Mouse (Mus musculus): ENCODE data around the gene Qser1. TPM values are rescaled to one million over a fixed set of nuclear protein-coding genes. Genes with fewer than 3 reads are reported as not detected.

Qser1 gene
- polyA plus RNA-seq, 2 experiments: 2.4 to 2.7 TPM

DNA sequence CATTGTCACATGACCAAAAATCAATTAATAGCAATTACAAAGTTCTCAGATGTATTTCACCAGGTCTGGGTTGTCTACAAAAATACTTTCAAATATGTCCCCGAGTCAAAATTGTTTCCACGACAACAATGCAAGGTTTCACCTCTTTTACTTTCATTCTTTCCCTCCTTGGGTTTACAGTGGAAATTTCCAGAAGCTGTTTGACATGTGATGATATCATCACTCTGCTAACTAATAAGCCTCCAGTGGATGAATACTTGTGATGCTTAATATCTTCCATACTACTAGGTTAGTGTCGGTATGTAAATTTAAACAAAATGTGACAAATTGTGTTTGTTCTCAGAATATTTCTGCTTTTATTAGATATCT lies 33.4 kb upstream of the Qser1 start:
- DNase-seq (ENCODE audit: low read depth in 3 of 3, low spot score in 3 of 3): no peak
- H3K27me3 ChIP-seq (ENCODE audit: control insufficient read depth, insufficient read depth, low read length): peaks cover 9% of the 10 kb centered on the region
- H3K4me3 ChIP-seq (ENCODE audit: insufficient read depth in 1 of 2, low read depth in 2 of 2, low read length in 2 of 2): peak overlapping the region in 1 of 2 experiments; percentile 58; a peak in 3 of 4 replicates
- no peak overlapping the region for H3K9ac ChIP-seq (replicated peaks)
- ATAC-seq (ENCODE audit: insufficient read depth): no peak
- H3K9me3 ChIP-seq (ENCODE audit: control insufficient read depth, low read length): no peaks in the 10 kb centered on the region
- H3K27ac ChIP-seq: no peak overlapping the region
- 52% methylated on average over 3 of the region's 3 CpGs for WGBS (ENCODE audit: insufficient replicate concordance)
- TF ChIP-seq CTCF (IDR thresholded peaks at IDR 0.05; ENCODE audit: low read depth) (no peak), EP300 (IDR thresholded peaks at IDR 0.05; ENCODE audit: low read depth) (no peak)
- peaks cover 0 to 5% of the 10 kb centered on the region in 2 experiments; a peak in 2 of 4 replicates for H3K4me1 ChIP-seq (replicated peaks; ENCODE audit: control insufficient read depth in 2 of 2, insufficient read depth in 2 of 2, low read length in 1 of 2)
- H3K36me3 ChIP-seq (replicated peaks; ENCODE audit: control insufficient read depth, insufficient read depth, low read depth): no peaks in the 10 kb centered on the region
- peak overlapping the region; percentile 68 for H3K4me2 ChIP-seq (ENCODE audit: low read depth)

DNA sequence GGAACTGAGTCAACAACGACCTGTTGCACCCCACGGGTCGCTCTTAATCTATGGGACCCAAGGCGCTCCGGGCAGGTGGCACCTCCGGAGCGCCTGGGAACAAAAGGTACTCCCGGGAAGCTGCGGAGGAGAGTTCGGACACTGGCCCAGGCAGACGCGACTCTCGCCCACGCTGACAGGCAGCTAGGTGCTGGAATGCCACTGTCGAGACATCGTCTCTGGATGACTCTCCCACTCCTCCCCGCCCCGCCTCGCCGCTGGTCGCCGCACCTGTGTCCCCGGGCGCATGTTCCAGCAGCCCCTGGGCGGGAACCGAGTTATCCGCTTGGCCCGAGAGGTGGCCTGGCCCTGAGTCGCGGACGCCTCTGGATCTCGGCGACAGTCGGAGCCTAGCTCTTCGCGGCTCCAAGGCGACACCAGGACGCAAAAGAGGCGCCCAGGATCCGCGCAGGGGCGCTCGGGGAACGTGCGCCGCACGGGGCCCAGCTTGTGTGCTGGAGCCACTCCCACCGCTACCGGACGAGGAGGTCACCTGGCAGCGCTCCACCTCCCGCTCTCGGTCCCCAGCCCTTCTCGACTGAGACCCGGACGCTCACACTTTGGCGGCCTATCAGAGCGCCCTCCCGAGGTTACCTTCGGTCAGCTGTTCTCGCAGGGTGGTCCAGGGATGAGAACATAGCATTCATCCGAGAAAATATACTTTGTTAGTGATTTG lies 32.9 kb upstream of the Qser1 start, which contains the start of gene Prrg4:
Prrg4 (minus strand) TSS at position 601 of the 715 bp plus-strand sequence.
- Histone ChIP-seq H3K4me2 (ENCODE audit: low read depth) (peak within 1 kb of the TSS; percentile 68), H3K4me1 (replicated peaks; ENCODE audit: control insufficient read depth in 2 of 2, insufficient read depth in 2 of 2, low read length in 1 of 2) (peaks cover 0 to 5% of the 10 kb centered on the region in 2 experiments; a peak in 2 of 4 replicates), H3K27ac (no peak within 1 kb of the TSS), H3K4me3 (ENCODE audit: insufficient read depth in 1 of 2, low read depth in 2 of 2, low read length in 2 of 2) (peak within 1 kb of the TSS; percentile 49 to 58), H3K36me3 (replicated peaks; ENCODE audit: control insufficient read depth, insufficient read depth, low read depth) (no peaks in the 10 kb centered on the region), H3K27me3 (ENCODE audit: control insufficient read depth, insufficient read depth, low read length) (peaks cover 9% of the 10 kb centered on the region), H3K9me3 (ENCODE audit: control insufficient read depth, low read length) (no peaks in the 10 kb centered on the region), H3K9ac (replicated peaks) (no peak within 1 kb of the TSS)
- DNase-seq (ENCODE audit: low read depth in 3 of 3, low spot score in 3 of 3) (peak in 1 of 3 experiments; percentile 4), ATAC-seq (ENCODE audit: insufficient read depth) (peak; percentile 45)
- TF ChIP-seq EP300 (IDR thresholded peaks at IDR 0.05; ENCODE audit: low read depth) (no peak), CTCF (IDR thresholded peaks at IDR 0.05; ENCODE audit: low read depth) (0 out of 2 replicates have a peak, but pooled peaks have one; percentile 21)
- WGBS (ENCODE audit: insufficient replicate concordance): under 1% methylated on average over 62 of the region's 62 CpGs

DNA sequence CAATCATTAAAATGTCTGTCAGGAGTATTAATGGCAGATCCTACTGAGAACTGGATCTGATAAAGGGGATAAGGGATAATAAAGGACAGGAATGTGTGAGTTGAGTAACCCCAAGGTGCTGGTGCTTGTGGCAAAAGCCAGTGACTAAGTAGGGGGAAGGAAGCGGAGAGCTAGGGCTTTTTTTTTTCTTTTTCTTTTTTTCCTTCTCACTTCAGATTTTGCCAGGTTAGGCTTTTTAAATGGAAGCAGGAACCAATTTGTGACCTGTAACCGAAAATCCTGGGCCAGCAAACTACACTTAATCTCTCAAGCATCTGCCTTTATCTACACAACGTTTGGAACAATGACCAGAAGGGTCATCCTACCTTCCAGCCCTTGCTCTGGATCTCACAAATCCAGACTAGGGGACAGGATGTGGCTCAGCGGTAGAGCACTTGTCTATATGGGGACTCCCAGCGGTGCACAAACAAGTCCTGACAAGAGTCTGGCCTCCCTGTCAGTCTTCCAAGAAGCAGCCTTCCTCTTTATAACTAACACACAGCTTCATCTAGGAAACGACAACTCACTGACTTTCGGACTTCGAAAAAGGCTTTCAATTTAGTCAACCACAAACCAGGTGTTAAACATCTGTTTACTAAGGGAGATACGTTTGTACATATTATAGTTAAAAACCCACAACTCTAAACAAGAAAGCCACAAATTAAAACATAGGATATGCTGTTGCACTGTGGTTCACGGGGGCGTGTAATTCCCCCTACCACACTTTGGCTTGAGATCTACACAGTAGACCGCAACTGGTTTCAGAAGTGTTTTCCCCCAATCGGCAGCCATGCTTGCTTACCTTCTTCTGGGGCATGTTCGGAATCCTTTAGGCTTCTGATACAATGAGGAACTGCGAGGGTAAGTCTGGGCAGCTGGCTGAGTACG lies 31.9 kb upstream of the Qser1 start:
- WGBS (ENCODE audit: insufficient replicate concordance): 11% methylated on average over 16 of the region's 16 CpGs
- peaks cover 9% of the 10 kb centered on the region for H3K27me3 ChIP-seq (ENCODE audit: control insufficient read depth, insufficient read depth, low read length)
- H3K4me2 ChIP-seq (ENCODE audit: low read depth): peak overlapping the region; percentile 68
- no peak for TF ChIP-seq EP300 (IDR thresholded peaks at IDR 0.05; ENCODE audit: low read depth)
- no peak for TF ChIP-seq CTCF (IDR thresholded peaks at IDR 0.05; ENCODE audit: low read depth)
- ATAC-seq (ENCODE audit: insufficient read depth): no peak
- DNase-seq (ENCODE audit: low read depth in 3 of 3, low spot score in 3 of 3): no peak
- H3K4me3 ChIP-seq (ENCODE audit: insufficient read depth in 1 of 2, low read depth in 2 of 2, low read length in 2 of 2): peak overlapping the region; percentile 4 to 49; a peak in 1 of 4 replicates
- no peak overlapping the region for H3K9ac ChIP-seq (replicated peaks)
- peaks cover 0 to 5% of the 10 kb centered on the region in 2 experiments; a peak in 2 of 4 replicates for H3K4me1 ChIP-seq (replicated peaks; ENCODE audit: control insufficient read depth in 2 of 2, insufficient read depth in 2 of 2, low read length in 1 of 2)
- no peaks in the 10 kb centered on the region for H3K9me3 ChIP-seq (ENCODE audit: control insufficient read depth, low read length)
- no peak overlapping the region for H3K27ac ChIP-seq
- no peaks in the 10 kb centered on the region for H3K36me3 ChIP-seq (replicated peaks; ENCODE audit: control insufficient read depth, insufficient read depth, low read depth)

DNA sequence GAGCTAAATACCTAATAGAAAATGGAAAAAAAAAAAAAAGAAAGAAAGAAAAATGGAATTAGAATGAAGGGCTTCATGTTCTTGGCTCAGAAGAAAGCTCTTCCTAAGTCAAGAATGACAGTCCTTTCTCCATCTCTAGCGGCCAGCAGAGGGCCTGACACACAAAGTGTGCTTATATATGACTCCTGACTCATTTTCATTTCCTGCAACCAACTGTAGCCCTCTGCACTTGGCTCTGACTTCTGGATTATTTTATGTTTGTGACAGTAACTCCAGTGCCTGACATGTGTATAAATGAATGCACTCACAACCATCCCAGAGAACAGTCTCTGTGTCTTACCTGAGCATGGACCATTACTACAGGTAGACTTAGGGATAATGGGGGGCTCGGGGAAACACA lies 31.1 kb upstream of the Qser1 start:
- no peak for DNase-seq (ENCODE audit: low read depth in 3 of 3, low spot score in 3 of 3)
- ATAC-seq (ENCODE audit: insufficient read depth): no peak

More for the DNA sequence above, 31.1 kb upstream of the Qser1 start:
- Histone ChIP-seq H3K9me3 (ENCODE audit: control insufficient read depth, low read length) (no peaks in the 10 kb centered on the region), H3K36me3 (replicated peaks; ENCODE audit: control insufficient read depth, insufficient read depth, low read depth) (no peaks in the 10 kb centered on the region), H3K27me3 (ENCODE audit: control insufficient read depth, insufficient read depth, low read length) (peaks cover 9% of the 10 kb centered on the region), H3K4me3 (ENCODE audit: insufficient read depth in 1 of 2, low read depth in 2 of 2, low read length in 2 of 2) (no peak overlapping the region), H3K9ac (replicated peaks) (no peak overlapping the region), H3K27ac (no peak overlapping the region), H3K4me2 (ENCODE audit: low read depth) (no peak overlapping the region), H3K4me1 (replicated peaks; ENCODE audit: control insufficient read depth in 2 of 2, insufficient read depth in 2 of 2, low read length in 1 of 2) (peaks cover 0 to 5% of the 10 kb centered on the region in 2 experiments; a peak in 2 of 4 replicates)
- 30% methylated on average over 2 of the region's 2 CpGs for WGBS (ENCODE audit: insufficient replicate concordance)
- TF ChIP-seq EP300 (IDR thresholded peaks at IDR 0.05; ENCODE audit: low read depth) (no peak), CTCF (IDR thresholded peaks at IDR 0.05; ENCODE audit: low read depth) (peak; percentile 16; the same call in 1 of the 2 replicates)

All from liver, embryonic 14.5 days (tissue).